Mouse (Mus musculus) layer of hippocampus, postnatal 36 days (tissue): ENCODE data around the gene Bmpr1b. TPM values are rescaled to one million over a fixed set of nuclear protein-coding genes. Genes with fewer than 3 reads are reported as not detected.

Experiments
- DNase-seq, 2 experiments: peaks; one replicate each; pipeline ENCODE4 v3.0.0; 2022
- total RNA-seq, 2 experiments: library from RNA; stranded (reverse); gene quantifications; 2 replicates each; pipeline ENCODE4 v1.2.3; 2021

Bmpr1b gene
- total RNA-seq, 2 experiments from 2014 or later: 18.7 to 19.0 TPM

GRCm38 (mm10) chr3:142019716-142020115 is 149.5 kb downstream of the Bmpr1b start:
- DNase-seq: no peak

DNA sequence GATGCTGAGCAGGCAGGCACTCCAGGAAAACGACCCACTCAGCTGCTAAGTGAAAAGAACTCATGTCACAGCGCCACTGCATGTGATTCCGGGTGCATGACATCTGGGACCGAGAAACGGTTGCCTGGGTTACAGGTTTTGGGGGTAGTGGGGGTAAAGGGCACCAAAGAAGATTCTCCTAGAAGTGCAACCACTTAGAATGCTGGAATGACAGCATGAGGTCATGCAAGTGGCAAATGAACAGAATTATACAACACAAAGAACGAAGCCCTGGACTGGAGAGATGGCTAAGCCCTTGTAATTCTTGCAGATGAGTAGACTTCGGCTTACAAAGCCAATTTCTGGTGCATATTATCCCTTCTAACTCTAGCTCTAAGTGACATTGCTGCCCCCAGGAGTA is 184.7 kb downstream of the Bmpr1b start:
- DNase-seq: no peak

DNA sequence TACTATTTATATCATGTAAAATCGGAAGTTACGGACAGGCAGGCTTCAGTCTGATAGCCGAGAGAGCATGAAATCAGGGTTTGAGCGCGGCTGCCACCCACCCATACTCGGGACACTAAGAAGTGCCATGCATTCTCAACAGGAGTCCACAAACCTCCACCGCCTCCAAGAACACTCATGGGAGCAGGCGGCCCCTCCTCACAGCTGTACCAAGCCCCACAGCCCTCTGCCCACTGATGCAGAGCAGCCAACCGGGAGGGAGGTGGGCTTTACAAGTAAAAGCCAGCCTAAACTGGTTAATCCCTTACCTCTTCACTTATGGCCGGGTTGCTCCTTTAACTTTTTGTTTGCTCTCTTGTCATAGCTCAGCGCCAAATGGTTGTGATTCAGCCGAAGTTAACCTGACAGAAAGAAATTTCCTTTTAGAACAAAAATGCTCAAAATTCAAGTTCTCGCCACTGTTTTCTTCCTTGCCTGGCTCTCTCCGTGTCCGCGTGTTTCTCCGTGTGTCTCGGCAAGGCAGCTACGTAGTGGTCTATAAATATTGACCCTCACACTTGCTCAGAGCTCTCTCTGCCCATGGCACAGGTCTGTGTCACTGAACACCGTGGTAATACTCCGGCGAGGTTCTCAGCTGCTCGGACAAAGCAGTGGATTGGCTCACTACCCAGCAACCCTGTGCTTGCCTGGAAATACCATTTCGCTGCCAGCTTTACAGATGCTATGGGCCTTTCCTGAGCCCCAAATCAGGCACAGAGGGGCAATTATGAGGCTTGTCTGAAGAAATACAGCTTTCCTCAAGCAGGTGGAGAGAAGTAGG is 187.4 kb downstream of the Bmpr1b start:
- no peak for DNase-seq

- DNase-seq: no peak
These were observed 203.0 kb downstream of the Bmpr1b start for GRCm38 (mm10) chr3:141966244-141966643.

GRCm38 (mm10) chr3:141952931-141953330 is 216.3 kb downstream of the Bmpr1b start:
- no peak for DNase-seq

- DNase-seq: no peak
These were observed 218.6 kb downstream of the Bmpr1b start for GRCm38 (mm10) chr3:141950642-141951041.

GRCm38 (mm10) chr3:141948506-141948905 is 220.7 kb downstream of the Bmpr1b start:
- no peak for DNase-seq

DNA sequence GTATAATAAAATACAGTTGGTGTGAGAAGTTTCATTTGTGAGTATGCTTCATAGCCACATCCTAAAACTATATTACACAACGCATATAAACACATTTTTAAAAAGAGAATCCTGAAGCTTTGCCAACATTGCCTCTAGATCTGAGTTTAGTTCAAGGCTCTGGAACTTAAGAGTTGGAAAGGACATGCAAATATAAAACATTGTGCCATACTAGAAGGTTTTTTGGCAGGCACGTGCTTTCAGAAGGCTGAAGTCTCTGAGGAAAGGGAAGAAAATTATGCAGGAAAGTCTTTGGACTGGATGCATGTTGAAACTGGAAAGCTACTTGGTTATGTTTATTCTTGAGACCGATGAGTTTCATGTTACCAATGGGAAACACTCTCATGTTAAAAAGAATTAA is 221.1 kb downstream of the Bmpr1b start:
- DNase-seq: no peak

GRCm38 (mm10) chr3:141946846-141947245 is 222.4 kb downstream of the Bmpr1b start:
- no peak for DNase-seq

DNA sequence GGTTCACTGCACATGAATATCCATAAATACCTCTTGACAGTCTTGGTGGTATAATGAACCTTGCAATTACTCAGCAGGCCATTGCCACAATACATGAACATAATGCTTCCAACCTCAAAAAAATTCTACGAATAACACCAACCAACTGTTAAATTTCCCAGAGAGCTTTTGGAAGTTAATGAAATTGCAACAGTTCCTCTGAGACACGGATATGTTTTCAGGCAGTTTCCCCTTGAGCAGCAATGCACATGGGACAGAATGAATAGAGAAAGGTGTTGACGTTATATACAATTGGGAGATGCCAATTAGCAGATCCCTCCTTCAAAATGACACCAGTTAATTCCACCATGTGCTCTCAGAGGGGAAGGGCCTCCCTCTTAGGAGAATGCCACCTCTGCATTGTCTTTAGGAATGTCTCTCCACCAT is 225.9 kb downstream of the Bmpr1b start:
- DNase-seq: no peak

DNA sequence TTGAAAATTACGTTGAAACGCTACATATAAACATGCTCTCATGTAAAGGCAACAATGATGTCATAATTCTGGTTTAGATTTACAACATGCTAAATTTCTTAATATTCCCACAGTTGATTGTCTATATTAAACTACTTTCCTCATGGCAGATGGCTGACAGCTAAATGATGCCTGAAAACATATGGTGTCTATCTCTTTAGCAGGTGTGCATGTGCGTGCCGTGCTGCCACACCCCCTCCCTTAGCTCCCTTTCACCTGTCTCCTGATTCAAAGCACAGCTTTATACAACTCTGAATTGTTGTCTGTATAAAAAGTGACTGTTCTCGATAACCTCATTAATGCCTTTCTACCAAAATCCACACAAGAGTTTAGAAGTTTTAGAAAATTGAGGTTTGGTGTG is 229.0 kb downstream of the Bmpr1b start:
- DNase-seq: no peak

DNA sequence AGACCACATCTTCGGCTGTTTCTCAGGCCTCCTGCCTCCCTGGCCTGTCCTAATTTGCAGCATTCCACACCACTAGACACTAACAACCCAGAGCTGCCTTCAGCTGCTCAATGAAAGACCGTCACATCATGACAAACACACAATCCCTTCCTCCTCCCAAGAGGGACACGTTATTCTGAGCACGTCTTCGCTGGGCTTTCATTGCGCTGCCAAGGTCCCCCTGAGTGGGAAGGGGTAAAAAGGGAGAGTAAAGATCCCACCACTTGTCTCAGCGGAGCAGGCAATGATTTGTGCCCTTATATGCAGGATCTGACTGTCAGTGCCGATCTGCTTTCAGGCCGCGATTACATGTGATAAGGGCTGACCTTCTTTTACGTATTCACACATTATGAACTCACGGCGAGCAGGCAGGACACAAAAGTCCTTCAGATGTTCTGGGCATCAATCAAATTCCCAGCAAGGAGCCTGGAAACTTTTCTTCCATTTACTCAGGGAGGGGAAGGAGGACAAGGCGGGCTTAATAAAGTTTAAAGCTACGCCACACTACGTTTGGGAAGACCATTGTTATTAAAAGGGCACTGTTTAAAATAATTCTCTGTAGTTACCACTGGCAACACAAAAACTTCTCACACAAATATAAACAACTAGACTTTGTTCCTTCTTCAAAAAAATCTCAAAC is 232.5 kb downstream of the Bmpr1b start:
- DNase-seq: peak; percentile 8 to 16

DNA sequence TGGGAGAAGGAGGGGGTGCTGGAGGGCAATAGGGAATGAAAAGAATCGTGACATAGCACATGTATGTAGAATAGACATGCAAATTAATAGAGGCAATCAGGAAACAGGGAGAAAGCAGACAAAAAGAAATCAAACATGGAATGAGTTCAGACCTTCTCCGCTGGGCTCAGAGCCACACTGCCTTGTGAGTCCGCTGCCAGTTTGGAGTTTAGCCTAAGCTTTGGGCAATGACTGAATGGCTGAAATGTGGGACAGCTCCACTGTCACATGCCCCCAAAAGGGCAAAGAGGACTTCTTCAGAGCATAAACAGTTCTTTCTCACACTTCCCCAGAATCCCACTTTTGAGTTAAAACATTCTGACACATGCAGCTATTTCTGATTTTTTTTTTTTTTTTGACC is 236.3 kb downstream of the Bmpr1b start:
- DNase-seq: peak; percentile 41 to 51

DNA sequence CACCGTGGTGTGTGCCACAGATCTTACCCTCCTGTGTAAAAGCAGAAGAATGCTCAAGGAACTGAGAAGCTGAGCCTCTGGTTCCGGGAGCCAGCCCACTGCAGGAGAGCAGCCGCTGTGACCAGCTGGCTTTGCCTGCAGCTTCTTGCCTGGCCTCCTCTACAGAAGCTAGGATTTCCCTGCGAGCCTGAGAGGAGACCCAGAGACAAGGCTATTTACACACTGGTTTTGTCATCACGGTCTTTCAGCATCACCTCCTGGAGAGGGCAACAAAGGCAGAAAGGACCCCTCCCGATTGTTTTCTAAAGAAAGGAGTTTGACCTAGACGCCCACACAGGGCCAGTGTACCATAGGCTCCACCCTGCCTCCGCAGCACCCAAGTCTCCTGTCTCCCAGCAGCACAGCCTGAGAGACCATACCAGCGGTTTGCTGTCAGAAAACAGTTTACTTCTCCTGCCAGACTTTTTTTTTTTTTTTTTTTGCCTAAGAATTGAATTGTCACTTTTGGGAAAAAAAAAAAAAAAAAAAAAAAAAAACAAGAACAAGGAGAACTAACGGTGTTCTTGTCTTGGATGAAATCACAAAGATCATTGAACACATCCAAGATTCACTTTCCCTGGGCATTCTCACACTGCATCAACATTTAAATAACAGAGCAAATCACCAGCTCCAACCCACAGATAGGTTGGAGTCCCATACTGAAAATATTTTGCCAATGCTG is 237.7 kb downstream of the Bmpr1b start:
- peak; percentile 12 to 13 for DNase-seq

DNA sequence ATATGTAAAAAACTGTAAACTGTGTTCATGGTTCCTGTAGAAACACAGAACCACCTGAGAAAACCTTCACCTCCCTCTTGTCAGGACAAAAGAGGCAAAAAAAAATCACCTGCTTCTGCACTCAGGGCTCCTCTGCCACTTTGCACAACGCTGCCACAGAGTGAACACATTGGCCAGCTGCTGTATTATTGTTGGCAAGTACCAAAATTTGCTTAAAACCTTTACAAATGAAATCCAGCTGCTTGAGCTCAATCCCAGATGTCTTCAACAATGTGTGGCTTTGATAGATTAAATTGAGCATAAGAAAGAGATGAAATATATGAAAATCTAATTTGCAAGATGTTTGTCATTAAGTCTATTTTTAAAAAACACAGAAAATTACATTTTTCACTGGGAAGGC is 245.8 kb downstream of the Bmpr1b start:
- no peak for DNase-seq

GRCm38 (mm10) chr3:141921161-141921560 is 248.1 kb downstream of the Bmpr1b start:
- no peak for DNase-seq

DNA sequence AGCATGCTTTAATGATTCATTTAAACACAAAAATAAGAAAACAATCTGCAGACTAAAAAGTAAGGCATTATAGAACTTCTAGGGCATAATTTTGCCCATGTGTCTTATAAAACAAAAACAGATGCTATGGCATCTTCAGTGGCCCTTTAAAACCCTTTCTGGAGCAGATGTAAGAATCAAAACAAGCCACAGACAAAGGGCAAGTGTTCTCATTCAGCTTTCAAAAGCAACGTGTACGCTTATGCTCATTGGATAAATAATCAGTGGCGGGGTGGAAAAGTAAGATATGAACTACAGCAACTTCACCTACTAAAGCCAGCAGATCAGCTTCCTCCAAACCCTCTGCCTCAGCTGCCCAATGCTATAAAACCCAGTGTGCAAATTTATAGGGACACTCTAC is 249.6 kb downstream of the Bmpr1b start:
- no peak for DNase-seq

DNA sequence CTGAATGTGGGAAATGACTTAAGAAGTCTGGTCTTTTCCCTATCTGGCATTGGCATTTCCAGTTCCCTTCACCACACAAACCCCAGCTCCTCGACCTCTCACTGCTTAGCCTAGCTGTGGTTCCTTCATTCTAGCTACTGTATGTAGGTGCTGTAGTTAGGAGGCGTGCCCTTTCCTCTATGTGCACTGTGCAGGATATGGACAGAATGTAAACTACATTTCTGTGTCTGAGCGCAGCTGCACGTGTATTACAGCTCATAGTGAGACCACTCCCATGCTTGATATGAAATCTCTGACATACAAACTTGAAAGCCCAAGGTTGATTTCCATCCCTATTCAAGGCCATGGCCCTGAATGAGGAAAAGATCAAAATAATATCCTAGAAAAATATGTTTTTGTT is 252.1 kb downstream of the Bmpr1b start:
- DNase-seq: no peak

GRCm38 (mm10) chr3:141915995-141916394 is 253.2 kb downstream of the Bmpr1b start:
- DNase-seq: no peak

DNA sequence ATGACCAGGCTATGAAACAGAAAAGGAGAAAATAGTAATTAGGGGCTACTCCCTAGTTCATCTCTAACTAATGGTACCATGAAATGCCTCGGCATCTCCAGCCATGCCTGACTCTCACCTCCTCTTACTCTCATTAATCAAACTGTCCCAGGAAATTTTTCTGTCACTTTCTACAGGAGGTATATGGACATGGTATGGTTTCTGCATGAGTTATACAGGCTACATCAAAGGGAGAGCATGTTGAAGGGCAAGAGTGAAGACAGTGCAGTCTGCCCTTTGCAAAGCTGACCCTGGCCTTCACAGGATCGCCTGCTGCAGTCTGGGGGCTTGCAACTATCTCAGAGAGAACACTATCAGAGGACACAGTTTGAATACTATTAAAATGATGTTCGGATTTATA is 254.6 kb downstream of the Bmpr1b start:
- DNase-seq: no peak

GRCm38 (mm10) chr3:141909136-141909535 is 260.1 kb downstream of the Bmpr1b start:
- no peak for DNase-seq

DNA sequence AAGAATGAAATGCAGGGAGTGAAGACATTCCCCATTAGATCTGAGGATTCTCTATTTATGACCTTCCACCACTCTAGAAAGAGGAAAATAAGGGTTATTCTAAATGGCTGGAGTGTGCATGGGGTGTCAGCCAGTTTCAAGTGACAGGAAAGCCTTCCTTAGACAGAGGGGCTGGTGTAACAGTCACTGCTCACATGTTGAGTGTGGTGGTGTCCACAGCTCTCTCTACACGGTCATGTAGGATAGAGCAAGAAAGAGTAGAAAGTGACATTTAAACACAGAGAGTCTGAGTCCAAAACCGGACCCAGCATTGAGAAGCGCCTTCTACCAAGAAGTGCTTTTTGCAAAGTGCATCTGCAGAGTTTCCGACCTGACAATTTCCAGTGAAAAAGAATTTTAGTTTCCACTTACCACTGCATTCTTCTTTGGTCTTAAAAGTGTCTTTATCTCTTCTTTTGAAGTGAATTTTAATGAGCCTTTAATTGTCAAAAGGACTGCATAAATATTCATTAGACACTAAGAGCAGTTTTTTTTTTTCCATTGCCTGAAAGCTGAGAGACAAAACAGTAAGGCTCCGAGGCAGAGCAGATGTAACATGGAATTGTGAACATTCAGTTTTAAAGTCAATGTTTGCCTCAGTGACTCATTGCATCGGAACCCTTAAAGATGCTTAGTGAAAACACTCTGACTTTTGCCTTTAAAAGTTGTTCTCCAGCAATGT is 263.2 kb downstream of the Bmpr1b start:
- no peak for DNase-seq

GRCm38 (mm10) chr3:141900361-141900760 is 268.9 kb downstream of the Bmpr1b start:
- no peak for DNase-seq
